Mouse (Mus musculus) heart, embryonic 11.5 days (tissue): ENCODE measurements around the gene Klra10. TPM values are rescaled to one million over a fixed set of nuclear protein-coding genes. Genes with fewer than 3 reads are reported as not detected.
"Not testable (repeated sequence)": the region's sequence is repeated elsewhere in the genome, so short reads cannot be mapped to it uniquely, and the experiment has no call there.

Source experiments
- ATAC-seq: fragments of 200-750 bp; cut with Nextera tagmentation; replicated peaks from 2 replicates; pipeline ENCODE4 v1.8.0; 2017; ENCODE audit warnings: moderate library complexity; ENCODE audit not compliant: insufficient number of reproducible peaks, low FRiP score, low TSS enrichment
- H3K27ac ChIP-seq: fragments of 300-500 bp; sonication (generic); 2 replicates; pipeline ENCODE4 v1.5.1; 2014; ENCODE audit warnings: mild to moderate bottlenecking, low read depth, low read length
- H3K27me3 ChIP-seq: fragments of 300-500 bp; sonication (generic); 2 replicates; pipeline ENCODE4 v1.6.1; 2014; ENCODE audit warnings: mild to moderate bottlenecking, low read length, mixed read lengths; ENCODE audit not compliant: control insufficient read depth, insufficient read depth
- H3K36me3 ChIP-seq: fragments of 300-500 bp; sonication (generic); 2 replicates; pipeline ENCODE4 v1.6.1; 2014; ENCODE audit warnings: mild to moderate bottlenecking, low read length, moderate library complexity, mixed read lengths; ENCODE audit not compliant: control insufficient read depth, insufficient read depth
- H3K4me1 ChIP-seq: fragments of 300-500 bp; sonication (generic); 2 replicates; pipeline ENCODE4 v1.6.1; 2014; ENCODE audit warnings: low read length; ENCODE audit not compliant: control insufficient read depth, insufficient read depth
- H3K4me2 ChIP-seq: fragments of 300-500 bp; sonication (generic); 2 replicates; pipeline ENCODE4 v1.6.1; 2014; ENCODE audit warnings: mild to moderate bottlenecking, moderate library complexity
- H3K4me3 ChIP-seq: fragments of 300-500 bp; sonication (generic); 2 replicates; pipeline ENCODE4 v1.5.1; 2014; ENCODE audit warnings: low read depth, low read length
- H3K9ac ChIP-seq: fragments of 300-500 bp; sonication (generic); 2 replicates; pipeline ENCODE4 v1.6.1; 2014; ENCODE audit warnings: mild to moderate bottlenecking, low read depth, low read length, moderate library complexity
- H3K9me3 ChIP-seq: fragments of 300-500 bp; sonication (generic); replicated peaks from 2 replicates; pipeline ENCODE4 v1.6.1; 2016; ENCODE audit warnings: low read length; ENCODE audit not compliant: control insufficient read depth
- WGBS: fragments of 180-500 bp; shearing (Covaris S2); extraction: QIAGEN DNeasy Blood & Tissue Kit; methylation state at CpG from one replicate; pipeline ENCODE4 v1.1.7; 2014; ENCODE audit not compliant: insufficient replicate concordance; 5-methylcytosine and 5-hydroxymethylcytosine counted together
- polyA plus RNA-seq: library from polyadenylated mRNA; unstranded; fragments of >200 nt; fragmentation: Nextera tagmentation; extraction: Ambion mirVana; gene quantifications from 2 replicates; pipeline ENCODE4 v1.2.1, GENCODE M21; 2014

Gene Klra10
- not detected in 2 replicates for polyA plus RNA-seq

DNA sequence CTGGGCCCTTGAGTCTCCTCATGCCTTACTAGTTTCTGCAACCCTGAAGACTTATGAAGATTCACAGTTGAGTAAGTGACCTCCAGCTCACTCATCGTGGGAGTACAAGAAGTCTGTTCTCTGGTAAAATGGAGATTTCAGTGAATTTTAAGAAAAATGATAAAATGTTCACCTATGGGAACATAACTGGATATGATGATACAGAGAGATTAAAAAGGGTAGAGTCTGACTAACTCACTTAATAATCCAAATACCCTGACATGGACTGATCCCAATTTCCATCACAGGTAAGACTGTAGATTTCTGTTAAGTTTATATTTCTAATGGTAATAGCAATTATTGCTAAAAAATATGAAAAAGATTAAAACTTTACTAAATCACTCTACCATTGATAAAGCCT, at the start of gene Klra10:
Klra10 (minus strand) TSS at position 101 of the 400 bp plus-strand sequence.
- H3K4me3 ChIP-seq, H3K4me1 ChIP-seq, H3K36me3 ChIP-seq, H3K4me2 ChIP-seq, H3K27ac ChIP-seq, H3K9me3 ChIP-seq, H3K27me3 ChIP-seq, ATAC-seq, H3K9ac ChIP-seq: not testable (repeated sequence)
- 67% methylated on average over 1 of the region's 1 CpGs for WGBS

DNA sequence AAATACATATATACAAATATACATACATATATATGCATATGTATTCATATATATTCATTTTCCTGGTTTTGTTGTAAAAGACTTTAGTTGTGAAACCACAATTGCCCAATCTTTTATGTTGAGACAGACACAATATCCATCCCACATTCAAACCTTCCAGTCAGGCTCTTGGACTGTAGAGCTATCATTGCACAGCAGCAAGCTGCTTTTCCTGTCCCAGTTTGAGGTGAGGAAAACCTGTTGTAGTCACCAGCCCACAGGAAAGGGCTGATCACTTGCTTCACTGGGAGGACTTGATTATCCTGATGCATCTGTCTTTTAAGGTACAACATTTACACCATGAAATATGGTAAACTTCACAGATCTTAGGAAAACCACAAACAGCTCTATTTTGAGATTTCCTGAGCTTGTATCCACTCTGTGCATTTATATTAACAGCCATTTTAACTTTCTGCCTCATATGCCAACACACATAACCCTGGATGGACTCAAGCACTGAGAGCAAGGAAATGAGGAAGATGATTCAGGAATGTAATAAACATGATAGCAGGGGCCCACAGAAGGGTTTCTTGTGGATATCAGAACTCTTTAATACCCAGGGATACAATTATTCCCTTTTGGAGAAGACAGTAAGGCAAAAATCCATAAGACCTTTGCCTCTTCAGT, 6.4 kb upstream of the Klra10 start:
- H3K27ac ChIP-seq, result no peak overlapping the region
- 0 out of 2 replicates have a peak, but pooled peaks cover 3% of the 10 kb centered on the region for H3K9me3 ChIP-seq
- H3K4me3 ChIP-seq, result no peak overlapping the region
- no peak overlapping the region for H3K9ac ChIP-seq
- H3K4me1 ChIP-seq, result no peaks in the 10 kb centered on the region
- no peaks in the 10 kb centered on the region for H3K36me3 ChIP-seq
- no peak overlapping the region for H3K4me2 ChIP-seq
- ATAC-seq, result no peak
- H3K27me3 ChIP-seq, result no peaks in the 10 kb centered on the region

DNA sequence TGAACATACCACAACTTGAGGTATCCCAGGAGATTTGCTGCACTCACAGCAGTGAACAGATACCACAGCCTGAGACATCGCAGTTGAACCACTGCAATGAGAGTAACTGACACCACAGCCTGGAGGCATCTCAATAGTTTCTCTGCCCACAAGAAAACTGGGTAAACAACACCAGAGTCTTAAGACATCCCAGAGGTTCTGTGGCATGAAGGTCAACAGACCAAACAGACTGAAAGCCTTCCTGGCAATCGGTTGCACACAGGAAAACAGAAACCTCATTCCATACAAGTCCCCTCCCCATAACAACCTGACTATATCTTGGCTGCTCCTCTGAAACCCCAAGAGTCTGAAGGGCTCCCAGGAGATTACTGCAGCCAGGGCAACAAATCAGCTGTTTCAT, 26.4 kb downstream of the Klra10 start:
- no peaks in the 10 kb centered on the region for H3K4me1 ChIP-seq
- H3K36me3 ChIP-seq, result no peaks in the 10 kb centered on the region
- no peak overlapping the region for H3K9ac ChIP-seq
- no peak for ATAC-seq
- H3K27me3 ChIP-seq, result no peaks in the 10 kb centered on the region
- H3K27ac ChIP-seq, result no peak overlapping the region
- no peak overlapping the region for H3K4me2 ChIP-seq
- H3K9me3 ChIP-seq, result peaks cover 5% of the 10 kb centered on the region; the same call in 1 of the 2 replicates
- no peak overlapping the region for H3K4me3 ChIP-seq
- WGBS, result 85% methylated on average over 2 of the region's 2 CpGs

DNA sequence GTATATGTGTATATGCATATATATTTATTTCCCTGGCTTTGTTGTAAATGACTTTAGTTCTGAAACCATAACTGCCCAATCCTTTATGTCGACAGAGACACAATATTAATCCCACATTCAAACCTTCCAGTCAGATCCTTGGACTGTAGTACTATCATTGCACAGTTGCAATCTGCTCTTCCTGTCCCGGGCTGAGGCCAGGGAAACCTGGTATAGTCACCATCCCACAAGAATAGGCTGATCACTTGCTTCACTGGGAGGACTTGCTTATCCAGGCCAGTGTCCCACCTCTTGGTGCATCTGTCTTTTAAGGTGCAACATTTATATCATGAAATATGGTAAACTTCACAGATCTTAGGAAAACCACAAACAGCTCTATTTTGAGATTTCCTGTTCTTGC, 44.2 kb downstream of the Klra10 start:
- no peaks in the 10 kb centered on the region for H3K9me3 ChIP-seq
- H3K4me1 ChIP-seq, result no peaks in the 10 kb centered on the region
- no peaks in the 10 kb centered on the region for H3K27me3 ChIP-seq
- no peak overlapping the region for H3K4me3 ChIP-seq
- WGBS, result 79% methylated on average over 2 of the region's 2 CpGs
- ATAC-seq, result no peak
- no peak overlapping the region for H3K27ac ChIP-seq
- H3K4me2 ChIP-seq, result no peak overlapping the region
- no peaks in the 10 kb centered on the region for H3K36me3 ChIP-seq
- H3K9ac ChIP-seq, result no peak overlapping the region

DNA sequence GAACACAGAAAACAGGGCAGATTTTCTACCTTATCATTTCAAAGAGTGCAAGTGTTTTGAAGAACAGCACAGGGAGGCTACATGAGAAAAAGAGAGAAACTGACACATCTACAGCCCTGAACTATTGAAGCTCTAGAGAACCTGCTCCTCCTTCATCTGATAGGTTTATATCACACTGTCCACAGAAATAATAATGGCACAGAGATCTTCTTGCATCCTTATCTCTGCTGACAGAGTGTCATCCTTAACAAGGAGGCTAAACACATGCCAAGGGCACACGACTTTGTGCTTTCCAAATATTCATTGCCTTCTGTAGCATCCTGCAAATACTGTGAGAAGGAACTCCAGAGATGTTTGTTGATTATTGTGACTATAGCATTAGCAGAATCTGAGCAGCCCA, 45.1 kb downstream of the Klra10 start:
- no peak overlapping the region for H3K4me2 ChIP-seq
- WGBS, result 40% methylated on average over 1 of the region's 1 CpGs
- ATAC-seq, result no peak
- H3K27ac ChIP-seq, result no peak overlapping the region
- no peak overlapping the region for H3K4me3 ChIP-seq
- no peaks in the 10 kb centered on the region for H3K4me1 ChIP-seq
- no peaks in the 10 kb centered on the region for H3K9me3 ChIP-seq
- no peaks in the 10 kb centered on the region for H3K27me3 ChIP-seq
- no peaks in the 10 kb centered on the region for H3K36me3 ChIP-seq
- H3K9ac ChIP-seq, result no peak overlapping the region

DNA sequence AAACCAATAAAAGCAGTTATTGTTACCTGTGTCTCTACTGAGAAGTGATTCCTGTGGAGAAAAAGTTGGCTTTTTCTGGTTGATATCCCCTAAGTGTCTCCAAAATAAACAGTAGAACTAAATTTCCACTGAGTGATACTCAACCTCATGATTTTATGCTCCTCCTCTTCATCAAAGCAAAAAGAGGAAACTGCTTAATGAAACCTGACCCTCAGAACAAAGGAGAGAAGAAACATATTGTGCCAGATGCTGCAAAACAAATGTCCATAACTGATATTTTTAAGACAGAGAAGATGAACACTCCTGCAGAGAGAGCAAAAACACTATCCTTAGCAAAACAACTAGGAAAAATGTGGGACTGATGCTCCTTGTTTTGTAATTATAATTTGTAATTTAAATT, 48.5 kb downstream of the Klra10 start, which contains the start of gene Klra7:
Klra7 (minus strand) TSS at position 101 of the 400 bp plus-strand sequence.
- peaks cover 2% of the 10 kb centered on the region; the same call in 1 of the 2 replicates for H3K9me3 ChIP-seq
- no peaks in the 10 kb centered on the region for H3K27me3 ChIP-seq
- no peak for ATAC-seq

More for the DNA sequence above, 48.5 kb downstream of the Klra10 start, which contains the start of gene Klra7:
- H3K4me2 ChIP-seq, result no peak within 1 kb of the TSS
- H3K27ac ChIP-seq, result no peak within 1 kb of the TSS
- H3K4me1 ChIP-seq, result no peaks in the 10 kb centered on the region
- H3K9ac ChIP-seq, result no peak within 1 kb of the TSS
- H3K4me3 ChIP-seq, result no peak within 1 kb of the TSS
- no peaks in the 10 kb centered on the region for H3K36me3 ChIP-seq

Other genes with a start within 250 kb of the Klra10 start
- not detected in 2 replicates for gene Klra4, start 214.7 kb downstream of the Klra10 start, polyA plus RNA-seq
- not detected in 2 replicates for gene Klra8, start 152.0 kb downstream of the Klra10 start, polyA plus RNA-seq
- not detected in 2 replicates for gene Klra9, start 88.8 kb downstream of the Klra10 start, polyA plus RNA-seq
- gene Klra7, start 48.6 kb downstream of the Klra10 start, polyA plus RNA-seq, result not detected in 2 replicates
- not detected in 2 replicates for gene Klra3, start 55.6 kb upstream of the Klra10 start, polyA plus RNA-seq
- not detected in 2 replicates for gene Klra1, start 104.9 kb upstream of the Klra10 start, polyA plus RNA-seq